Mouse (Mus musculus) stomach, postnatal 0 days (tissue): Measurements from ENCODE around the gene Mrpl48.

Experiments used
- CTCF ChIP-seq: IDR thresholded peaks from 2 replicates; pipeline ENCODE4 v1.5.1; 2016; ENCODE audit warnings: antibody characterized with exemption, low read depth, mild to moderate bottlenecking, moderate library complexity
- EP300 ChIP-seq: optimal IDR thresholded peaks from 2 replicates; pipeline ENCODE3; 2016; ENCODE audit warnings: antibody characterized with exemption

DNA sequence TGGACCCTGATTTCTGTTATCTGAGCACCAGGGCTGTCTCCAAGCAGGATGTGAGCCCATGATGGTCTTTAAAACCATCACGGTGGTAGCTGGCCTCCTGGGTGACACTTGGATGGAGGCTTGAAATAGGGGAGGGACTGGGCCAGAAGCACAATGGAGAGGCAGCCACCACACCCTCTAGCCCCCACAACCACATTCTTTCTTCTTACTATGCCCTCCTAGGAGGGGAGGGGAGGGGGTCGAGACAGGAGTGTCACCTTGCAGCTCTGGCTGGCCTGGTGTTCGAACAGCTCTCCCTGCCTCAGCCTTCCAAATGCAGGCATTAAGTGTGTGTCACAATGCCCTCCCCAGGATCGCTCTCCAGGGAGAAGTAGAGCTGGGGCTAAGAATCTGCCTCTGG lies 110.7 kb downstream of the Mrpl48 start:
- TF ChIP-seq EP300 = no peak
- no peak for TF ChIP-seq CTCF
